Mouse (Mus musculus) thymus, adult 2 months (tissue): Measurements from ENCODE around the gene Dcaf15.

Experiments used
- CTCF ChIP-seq: fragments of 200-500 bp; IDR thresholded peaks from 2 replicates; pipeline ENCODE4 v1.5.1; 2012; ENCODE audit warnings: mild to moderate bottlenecking, control low read depth, low read length, moderate library complexity, borderline replicate concordance; ENCODE audit not compliant: control insufficient read depth, poor library complexity, insufficient read depth; ENCODE audit errors: extremely low read depth
- POLR2A ChIP-seq: fragments of 200-500 bp; IDR thresholded peaks from 2 replicates; pipeline ENCODE4 v1.6.1; 2012; ENCODE audit warnings: mild to moderate bottlenecking, low read length, control low read depth, moderate library complexity; ENCODE audit not compliant: control insufficient read depth, poor library complexity, insufficient read depth; ENCODE audit errors: extremely low read depth

DNA sequence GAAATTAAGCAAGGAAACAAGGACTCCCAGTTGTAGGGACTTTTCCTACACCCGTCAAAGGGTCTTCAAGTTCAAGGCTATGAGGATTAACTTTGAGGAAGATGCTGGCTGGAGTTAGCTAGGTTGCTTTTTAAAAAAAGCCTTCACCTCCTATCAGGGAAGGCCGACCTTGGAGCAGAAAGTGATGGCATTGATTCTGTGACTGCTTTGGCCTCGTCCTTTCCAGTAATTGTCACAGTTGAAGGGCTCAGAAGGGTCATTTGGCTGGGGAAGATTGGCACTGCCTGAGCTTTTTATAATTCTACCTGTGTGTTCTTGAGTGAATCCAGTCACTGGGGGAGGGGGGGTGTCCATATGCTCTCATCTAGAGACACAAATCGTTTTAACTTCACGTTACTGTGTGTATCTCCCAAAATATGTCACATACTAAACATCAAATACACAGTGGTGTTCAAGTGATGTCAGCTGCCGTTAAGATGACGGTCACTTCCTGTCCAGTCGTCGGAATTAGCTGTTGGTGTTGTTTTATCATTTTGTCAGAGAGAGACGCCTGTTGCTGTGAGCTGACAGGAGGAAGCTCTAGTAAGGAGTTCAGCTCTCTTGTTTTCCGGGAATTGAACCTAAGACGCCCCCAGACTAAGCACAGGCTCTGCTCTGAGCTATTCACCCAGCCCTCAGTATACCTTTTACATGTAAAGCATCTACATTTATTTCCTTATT lies 36.1 kb downstream of the Dcaf15 start:
- TF ChIP-seq POLR2A (no peak), CTCF (no peak)
